Mouse (Mus musculus) heart, adult 9 months (tissue): Measurements from ENCODE around the gene Klrb1f.
"Not testable (repeated sequence)": the region's sequence is repeated elsewhere in the genome, so short reads cannot be mapped to it uniquely, and the experiment has no call there.

Source experiments
- DNase-seq, 2 experiments: peaks; one replicate each; pipeline ENCODE4 v3.0.0; 2022; ENCODE audit warnings: low spot score in 2 of 2

Gene Klrb1f

DNA sequence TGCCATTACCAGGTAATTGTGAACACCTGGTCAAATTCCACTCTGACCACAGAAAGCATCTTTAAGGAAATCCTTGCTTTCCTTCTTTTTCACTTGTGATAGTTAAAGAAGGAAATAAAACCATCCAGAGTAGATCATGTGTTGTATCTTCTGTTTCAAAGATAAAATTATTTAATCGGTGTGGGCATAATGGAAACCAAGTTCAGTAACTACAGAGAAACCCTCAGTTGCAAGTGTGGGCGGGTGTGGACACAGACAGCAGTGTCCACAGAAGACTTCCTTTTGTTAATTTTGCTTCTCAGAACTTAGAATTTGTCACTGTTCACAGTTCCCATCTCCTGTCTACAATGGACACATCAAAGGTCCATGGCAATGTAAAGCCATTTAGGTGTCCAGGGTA is at the start of gene Klrb1f:
TSS of gene Klrb1f (plus strand) at position 301 of the 400 bp plus-strand sequence.
- DNase-seq = no peak

GRCm38 (mm10) chr6:128996054-128996767 is 49.5 kb upstream of the Klrb1f start:
- no peak for DNase-seq

DNA sequence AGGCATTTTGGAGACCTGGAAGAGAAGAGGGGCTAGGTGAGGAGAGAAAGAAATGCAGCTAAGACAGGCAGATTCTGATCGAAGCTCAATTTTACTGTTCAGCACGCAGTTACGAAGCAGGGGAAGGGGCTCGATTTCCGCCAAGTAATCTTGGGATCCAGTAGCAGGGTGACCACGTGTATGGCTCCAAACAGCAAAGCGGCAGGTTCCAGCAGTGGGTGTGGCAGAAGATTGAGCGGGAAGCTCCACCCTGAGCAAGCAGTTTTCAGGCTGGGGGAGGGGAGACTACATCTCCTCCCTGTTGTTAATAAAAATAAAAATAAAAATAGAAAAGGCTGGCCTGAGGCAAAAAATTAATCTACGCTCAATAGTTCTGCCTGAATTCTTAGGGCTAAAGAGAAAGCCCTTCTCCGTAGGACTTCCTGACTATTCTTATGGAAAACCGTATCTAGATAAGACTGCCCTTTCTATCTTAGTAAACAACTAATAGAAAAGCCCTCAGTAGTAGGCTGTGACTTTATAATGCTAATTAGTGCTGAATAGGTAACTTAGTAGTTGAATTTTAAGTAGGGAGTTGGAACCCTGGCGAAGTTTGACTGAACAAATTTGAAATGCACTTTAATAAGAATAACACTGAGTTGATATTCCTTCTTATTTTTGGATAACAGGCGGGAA is 48.8 kb upstream of the Klrb1f start:
- DNase-seq = no peak

DNA sequence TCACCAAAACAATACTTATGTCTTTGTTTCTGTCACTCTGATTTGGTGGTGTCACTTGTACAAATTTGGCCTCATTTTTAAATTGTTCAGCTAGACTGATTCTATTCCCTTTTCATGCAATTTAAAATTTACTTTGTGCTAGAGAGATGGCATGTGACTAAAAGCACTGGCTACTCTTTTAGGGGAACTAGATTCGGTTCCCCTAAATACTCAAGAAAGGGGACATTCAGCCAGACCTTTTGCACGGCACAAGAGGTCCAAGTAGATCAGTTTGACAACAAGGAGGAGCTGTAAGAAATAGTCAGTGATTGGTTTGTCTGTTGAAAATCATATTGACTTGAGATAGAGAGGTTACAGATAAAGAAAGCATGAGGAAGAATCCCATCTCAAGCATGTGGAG is 44.3 kb upstream of the Klrb1f start:
- no peak for DNase-seq

GRCm38 (mm10) chr6:129008552-129008951 is 37.1 kb upstream of the Klrb1f start:
- DNase-seq = no peak

- not testable (repeated sequence) for DNase-seq
Observed at GRCm38 (mm10) chr6:129009846-129010504, 35.7 kb upstream of the Klrb1f start.

DNA sequence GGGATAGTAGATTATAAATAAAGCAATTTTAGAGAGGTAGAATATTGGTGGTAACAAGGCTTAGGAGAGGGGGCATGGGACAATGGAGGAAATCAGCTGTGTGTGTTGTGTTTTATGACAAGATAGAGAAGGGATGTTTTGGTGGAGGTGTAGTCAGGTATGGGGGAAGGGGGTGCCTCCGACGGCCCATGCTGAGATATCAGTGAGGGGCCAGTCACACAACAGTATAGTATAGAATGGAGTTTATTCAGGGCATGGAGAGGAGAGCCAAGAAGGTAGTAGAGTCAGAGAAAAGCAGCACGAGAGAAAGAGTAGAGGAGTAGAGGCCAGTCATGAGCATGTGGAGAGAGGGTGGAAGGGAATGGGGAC is 35.2 kb upstream of the Klrb1f start:
- no peak for DNase-seq

- not testable (repeated sequence) for DNase-seq
Observed at GRCm38 (mm10) chr6:129012012-129012411, 33.7 kb upstream of the Klrb1f start.

GRCm38 (mm10) chr6:129012966-129013365 is 32.7 kb upstream of the Klrb1f start:
- DNase-seq = no peak

- no peak for DNase-seq
Observed at GRCm38 (mm10) chr6:129013762-129014276, 31.9 kb upstream of the Klrb1f start.

DNA sequence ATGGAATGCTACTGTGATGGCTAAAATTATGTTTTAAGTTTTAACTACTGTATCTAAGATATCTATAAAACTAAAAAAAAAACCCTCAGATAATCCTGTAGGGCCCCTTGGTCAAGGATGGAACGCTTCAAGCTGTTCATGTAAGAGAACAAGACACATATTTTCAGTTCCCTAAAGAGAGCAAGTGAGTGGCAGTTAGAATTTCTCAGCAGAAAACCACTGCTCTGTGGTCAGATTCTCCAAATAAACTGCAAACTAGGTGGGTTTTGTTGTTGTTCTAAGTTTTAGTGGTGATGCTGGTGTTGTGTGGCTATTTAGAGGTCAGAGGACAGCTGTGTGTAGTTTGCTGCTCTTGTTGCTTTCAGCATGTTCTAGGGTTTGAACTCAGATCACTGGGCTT is 31.3 kb upstream of the Klrb1f start:
- DNase-seq = no peak

- no peak for DNase-seq
Observed at GRCm38 (mm10) chr6:129027451-129028248, 18.1 kb upstream of the Klrb1f start.

DNA sequence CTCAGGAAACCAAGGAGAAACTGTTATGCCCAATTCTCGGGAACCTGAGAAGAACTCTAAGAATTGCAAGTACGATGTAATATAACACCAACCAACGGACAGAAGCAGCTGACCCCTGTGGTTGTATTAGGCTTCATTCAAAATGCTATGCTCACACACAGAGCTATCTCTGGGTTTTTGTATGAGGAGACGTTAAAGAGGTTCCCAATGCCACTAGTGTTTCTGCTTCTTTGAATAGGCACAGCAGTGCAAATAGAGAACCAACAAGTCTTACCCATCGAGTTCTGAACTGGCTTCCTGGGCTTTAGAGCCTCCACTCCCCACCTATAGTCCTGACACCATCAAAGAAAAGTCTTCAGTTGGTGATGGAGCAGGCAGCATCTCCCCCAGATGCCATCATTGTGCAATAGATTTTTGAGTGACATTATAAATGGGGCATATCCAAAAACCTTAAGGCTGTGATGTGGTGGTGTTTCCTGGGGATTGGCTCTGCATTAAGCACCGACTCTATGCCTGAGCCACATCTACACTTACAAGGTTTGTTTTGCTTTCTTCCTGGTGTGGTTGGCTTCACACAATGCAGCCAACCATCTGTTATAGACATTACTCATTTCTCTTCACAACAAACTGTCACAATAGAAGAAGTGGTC is 15.4 kb upstream of the Klrb1f start:
- peak in 1 of 2 experiments; percentile 13 for DNase-seq

GRCm38 (mm10) chr6:129030964-129031363 is 14.7 kb upstream of the Klrb1f start:
- no peak for DNase-seq

DNA sequence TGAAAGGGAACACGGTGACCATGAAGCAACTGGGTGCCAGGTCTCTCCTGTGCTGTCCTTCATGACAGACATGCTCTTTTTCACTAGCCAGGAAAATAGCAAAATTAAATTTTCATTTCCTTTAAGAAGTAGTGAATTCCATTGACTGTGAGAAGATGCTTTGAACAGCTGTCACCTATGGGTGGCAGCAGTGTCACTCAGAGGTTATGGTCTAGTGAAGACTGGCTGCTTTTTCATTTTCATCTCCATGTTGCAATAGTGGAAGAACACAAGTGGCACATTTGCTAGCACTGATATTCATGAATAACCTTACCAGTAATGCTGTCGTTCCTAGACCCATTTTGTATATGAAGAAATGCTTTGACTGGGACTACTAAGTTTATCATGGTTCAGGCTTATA is 12.3 kb upstream of the Klrb1f start:
- peak in 1 of 2 experiments; percentile 9 for DNase-seq

GRCm38 (mm10) chr6:129035017-129035416 is 10.7 kb upstream of the Klrb1f start:
- DNase-seq = no peak

DNA sequence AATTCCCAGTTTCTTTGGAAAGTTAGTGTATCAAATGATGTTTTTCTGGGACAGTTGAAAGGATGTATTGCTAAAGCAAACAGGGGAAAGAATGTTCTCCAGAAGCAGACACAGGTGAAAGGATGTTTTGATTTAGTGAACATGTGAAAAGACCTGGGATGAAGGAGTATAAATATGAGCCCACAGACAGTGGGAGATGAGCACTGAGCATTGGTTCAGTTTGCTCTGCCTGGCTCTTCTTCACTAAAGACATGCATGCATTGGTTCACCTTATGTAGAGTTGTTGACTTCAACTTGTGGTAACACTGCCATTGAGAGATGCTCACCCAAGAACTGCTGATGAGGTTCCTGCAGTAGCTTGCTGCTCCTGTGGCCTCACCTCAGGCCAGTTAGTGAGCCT is 9.4 kb upstream of the Klrb1f start:
- no peak for DNase-seq

- DNase-seq = no peak
Observed at GRCm38 (mm10) chr6:129036890-129037463, 8.7 kb upstream of the Klrb1f start.

- no peak for DNase-seq
Observed at GRCm38 (mm10) chr6:129041470-129041869, 4.2 kb upstream of the Klrb1f start.

GRCm38 (mm10) chr6:129042470-129042869 is 3.2 kb upstream of the Klrb1f start:
- no peak for DNase-seq

- DNase-seq = no peak
Observed at GRCm38 (mm10) chr6:129048381-129048780, 2.7 kb downstream of the Klrb1f start.
